Mouse (Mus musculus): ENCODE data around the gene Gm17535. TPM values are rescaled to one million over a fixed set of nuclear protein-coding genes. Genes with fewer than 3 reads are reported as not detected.
"Not testable (repeated sequence)": the region's sequence is repeated elsewhere in the genome, so short reads cannot be mapped to it uniquely, and the experiment has no call there.

The Gm17535 gene
- total RNA-seq (2021): not detected
- long read RNA-seq, experiment 1: 0 reads
- long read RNA-seq, experiment 2: 0 reads

DNA sequence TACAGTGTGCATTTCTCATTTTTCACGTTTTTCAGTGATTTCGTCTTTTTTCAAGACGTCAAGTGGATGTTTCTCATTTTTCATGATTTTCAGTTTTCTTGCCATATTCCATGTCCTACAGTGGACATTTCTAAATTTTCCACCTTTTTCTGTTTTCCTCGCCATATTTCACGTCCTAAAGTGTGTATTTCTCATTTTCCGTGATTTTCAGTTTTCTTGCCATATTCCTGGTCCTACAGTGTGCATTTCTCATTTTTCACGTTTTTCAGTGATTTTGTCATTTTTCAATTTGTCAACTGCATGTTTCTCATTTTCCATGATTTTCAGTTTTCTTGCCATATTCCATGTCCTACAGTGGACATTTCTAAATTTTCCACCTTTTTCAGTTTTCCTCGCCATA lies at the start of gene Gm17535:
Gene Gm17535, plus strand, starts transcription at position 301 of the 400 bp plus-strand sequence.
- DNase-seq; intact Hi-C loops (cut with DNase I): not testable (repeated sequence)

DNA sequence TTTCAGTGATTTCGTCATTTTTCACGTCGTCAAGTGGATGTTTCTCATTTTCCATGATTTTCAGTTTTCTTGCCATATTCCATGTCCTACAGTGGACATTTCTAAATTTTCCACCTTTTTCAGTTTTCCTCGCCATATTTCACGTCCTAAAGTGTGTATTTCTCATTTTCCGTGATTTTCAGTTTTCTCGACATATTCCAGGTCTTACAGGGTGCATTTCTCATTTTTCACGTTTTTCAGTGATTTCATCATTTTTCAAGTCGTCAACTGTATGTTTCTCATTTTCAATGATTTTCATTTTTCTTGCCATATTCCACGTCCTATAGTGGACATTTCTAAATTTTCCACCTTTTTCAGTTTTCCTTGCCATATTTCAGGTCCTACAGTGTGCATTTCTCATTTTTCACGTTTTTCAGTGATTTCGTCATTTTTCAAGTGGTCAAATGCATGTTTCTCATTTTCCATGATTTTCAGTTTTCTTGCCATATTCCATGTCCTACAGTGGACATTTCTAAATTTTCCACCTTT lies 33.9 kb upstream of the Gm17535 start, which contains the start of gene Gm10722:
Gene Gm10722, plus strand, starts transcription at position 478 of the 528 bp plus-strand sequence.
- intact Hi-C loops (cut with DNase I): not testable (repeated sequence)
- DNase-seq: peak in 1 of 2 experiments; percentile 46

DNA sequence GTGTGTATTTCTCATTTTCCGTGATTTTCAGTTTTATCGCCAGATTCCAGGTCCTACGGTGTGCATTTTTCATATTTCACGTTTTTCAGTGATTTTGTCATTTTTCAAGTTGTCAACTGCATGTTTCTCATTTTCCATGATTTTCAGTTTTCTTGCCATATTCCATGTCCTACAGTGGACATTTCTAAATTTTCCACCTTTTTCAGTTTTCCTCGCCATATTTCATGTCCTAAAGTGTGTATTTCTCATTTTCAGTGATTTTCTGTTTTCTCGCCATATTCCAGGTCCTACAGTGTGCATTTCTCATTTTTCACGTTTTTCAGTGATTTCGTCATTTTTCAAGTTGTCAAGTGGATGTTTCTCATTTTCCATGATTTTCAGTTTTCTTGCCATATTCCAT lies 33.4 kb upstream of the Gm17535 start:
- peak in 1 of 2 experiments; percentile 70 for DNase-seq
- intact Hi-C loops (cut with DNase I): not testable (repeated sequence)

DNA sequence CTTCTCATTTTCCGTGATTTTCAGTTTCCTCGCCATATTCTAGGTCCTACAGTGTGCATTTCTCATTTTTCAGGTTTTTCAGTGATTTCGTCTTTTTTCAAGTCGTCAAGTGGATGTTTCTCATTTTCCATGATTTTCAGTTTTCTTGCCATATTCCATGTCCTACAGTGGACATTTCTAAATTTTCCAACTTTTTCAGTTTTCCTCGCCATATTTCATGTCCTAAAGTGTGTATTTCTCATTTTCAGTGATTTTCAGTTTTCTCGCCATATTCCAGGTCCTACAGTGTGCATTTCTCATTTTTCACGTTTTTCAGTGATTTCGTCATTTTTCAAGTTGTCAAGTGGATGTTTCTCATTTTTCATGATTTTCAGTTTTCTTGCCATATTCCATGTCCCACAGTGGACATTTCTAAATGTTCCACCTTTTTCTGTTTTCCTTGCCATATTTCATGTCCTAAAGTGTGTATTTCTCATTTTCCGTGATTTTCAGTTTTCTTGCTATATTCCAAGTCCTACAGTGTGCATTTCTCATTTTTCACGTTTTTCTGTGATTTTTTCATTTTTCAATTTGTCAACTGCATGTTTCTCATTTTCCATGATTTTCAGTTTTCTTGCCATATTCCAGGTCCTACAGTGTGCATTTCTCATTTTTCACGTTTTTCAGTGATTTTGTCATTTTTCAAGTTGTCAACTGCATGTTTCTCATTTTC lies 32.3 kb upstream of the Gm17535 start:
- intact Hi-C loops (cut with DNase I): not testable (repeated sequence)
- peak; percentile 100 for DNase-seq

DNA sequence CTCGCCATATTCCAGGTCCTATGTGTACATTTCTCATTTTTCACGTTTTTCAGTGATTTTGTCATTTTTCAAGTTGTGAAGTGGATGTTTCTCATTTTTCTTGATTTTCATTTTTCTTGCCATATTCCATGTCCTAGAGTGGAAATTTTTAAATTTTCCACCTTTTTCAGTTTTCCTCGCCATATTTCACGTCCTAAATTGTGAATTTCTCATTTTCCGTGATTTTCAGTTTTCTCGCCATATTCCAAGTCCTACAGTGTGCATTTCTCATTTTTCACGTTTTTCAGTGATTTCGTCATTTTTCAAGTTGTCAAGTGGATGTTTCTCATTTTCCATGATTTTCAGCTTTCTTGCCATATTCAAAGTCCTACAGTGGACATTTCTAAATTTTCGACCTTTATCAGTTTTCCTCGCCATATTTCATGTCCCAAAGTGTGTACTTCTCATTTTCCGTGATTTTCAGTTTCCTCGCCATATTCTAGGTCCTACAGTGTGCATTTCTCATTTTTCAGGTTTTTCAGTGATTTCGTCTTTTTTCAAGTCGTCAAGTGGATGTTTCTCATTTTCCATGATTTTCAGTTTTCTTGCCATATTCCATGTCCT lies 31.5 kb upstream of the Gm17535 start, which contains the start of gene Gm11168:
Gene Gm11168, plus strand, starts transcription at position 553 of the 603 bp plus-strand sequence.
- DNase-seq; intact Hi-C loops (cut with DNase I): not testable (repeated sequence)

DNA sequence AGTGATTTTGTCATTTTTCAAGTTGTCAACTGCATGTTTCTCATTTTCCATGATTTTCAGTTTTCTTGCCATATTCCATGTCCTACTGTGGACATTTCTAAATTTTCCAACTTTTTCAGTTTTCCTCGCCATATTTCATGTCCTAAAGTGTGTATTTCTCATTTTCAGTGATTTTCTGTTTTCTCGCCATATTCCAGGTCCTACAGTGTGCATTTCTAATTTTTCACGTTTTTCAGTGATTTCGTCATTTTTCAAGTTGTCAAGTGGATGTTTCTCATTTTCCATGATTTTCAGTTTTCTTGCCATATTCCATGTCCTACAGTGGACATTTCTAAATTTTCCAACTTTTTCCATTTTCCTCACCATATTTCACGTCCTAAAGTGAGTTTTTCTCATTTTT lies 28.2 kb upstream of the Gm17535 start:
- intact Hi-C loops (cut with DNase I): not testable (repeated sequence)

DNA sequence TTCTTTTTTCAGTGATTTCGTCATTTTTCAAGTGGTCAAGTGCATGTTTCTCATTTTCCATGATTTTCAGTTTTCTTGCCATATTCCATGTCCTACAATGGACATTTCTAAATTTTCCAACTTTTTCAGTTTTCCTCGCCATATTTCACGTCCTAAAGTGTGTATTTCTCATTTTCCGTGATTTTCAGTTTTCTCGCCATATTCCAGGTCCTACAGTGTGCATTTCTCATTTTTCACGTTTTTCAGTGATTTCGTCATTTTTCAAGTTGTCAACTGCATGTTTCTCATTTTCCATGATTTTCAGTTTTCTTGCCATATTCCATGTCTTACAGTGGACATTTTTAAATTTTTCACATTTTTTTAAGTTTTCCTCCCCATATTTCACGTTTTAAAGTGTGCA lies 27.8 kb upstream of the Gm17535 start:
- DNase-seq: peak; percentile 37 to 100
- intact Hi-C loops (cut with DNase I): not testable (repeated sequence)

More for the DNA sequence above, 28.2 kb upstream of the Gm17535 start:
- not testable (repeated sequence) for DNase-seq

DNA sequence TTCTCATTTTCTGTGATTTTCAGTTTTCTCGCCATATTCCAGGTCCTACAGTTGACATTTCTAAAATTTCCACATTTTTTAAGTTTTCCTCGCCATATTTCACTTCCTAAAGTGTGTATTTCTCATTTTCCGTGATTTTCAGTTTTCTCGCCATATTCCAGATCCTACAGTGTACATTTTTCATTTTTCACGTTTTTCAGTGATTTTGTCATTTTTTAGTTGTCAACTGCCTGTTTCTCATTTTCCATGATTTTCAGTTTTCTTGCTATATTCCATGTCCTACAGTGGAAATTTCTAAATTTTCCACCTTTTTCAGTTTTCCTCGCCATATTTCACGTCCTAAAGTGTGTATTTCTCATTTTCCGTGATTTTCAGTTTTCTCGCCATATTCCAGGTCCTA lies 27.1 kb upstream of the Gm17535 start:
- intact Hi-C loops (cut with DNase I); DNase-seq: not testable (repeated sequence)

DNA sequence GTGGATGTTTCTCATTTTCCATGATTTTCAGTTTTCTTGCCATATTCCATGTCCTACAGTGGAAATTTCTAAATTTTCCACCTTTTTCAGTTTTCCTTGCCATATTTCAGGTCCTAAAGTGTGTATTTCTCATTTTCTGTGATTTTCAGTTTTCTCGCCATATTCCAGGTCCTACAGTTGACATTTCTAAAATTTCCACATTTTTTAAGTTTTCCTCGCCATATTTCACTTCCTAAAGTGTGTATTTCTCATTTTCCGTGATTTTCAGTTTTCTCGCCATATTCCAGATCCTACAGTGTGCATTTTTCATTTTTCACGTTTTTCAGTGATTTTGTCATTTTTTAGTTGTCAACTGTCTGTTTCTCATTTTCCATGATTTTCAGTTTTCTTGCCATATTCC lies 25.1 kb upstream of the Gm17535 start:
- intact Hi-C loops (cut with DNase I); DNase-seq: not testable (repeated sequence)

DNA sequence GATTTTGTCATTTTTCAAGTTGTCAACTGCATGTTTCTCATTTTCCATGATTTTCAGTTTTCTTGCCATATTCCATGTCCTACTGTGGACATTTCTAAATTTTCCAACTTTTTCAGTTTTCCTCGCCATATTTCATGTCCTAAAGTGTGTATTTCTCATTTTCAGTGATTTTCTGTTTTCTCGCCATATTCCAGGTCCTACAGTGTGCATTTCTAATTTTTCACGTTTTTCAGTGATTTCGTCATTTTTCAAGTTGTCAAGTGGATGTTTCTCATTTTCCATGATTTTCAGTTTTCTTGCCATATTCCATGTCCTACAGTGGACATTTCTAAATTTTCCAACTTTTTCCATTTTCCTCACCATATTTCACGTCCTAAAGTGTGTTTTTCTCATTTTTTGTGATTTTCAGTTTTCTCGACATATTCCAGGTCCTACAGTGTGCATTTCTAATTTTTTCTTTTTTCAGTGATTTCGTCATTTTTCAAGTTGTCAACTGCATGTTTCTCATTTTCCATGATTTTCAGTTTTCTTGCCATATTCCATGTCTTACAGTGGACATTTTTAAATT lies 22.3 kb upstream of the Gm17535 start:
- intact Hi-C loops (cut with DNase I); DNase-seq: not testable (repeated sequence)

DNA sequence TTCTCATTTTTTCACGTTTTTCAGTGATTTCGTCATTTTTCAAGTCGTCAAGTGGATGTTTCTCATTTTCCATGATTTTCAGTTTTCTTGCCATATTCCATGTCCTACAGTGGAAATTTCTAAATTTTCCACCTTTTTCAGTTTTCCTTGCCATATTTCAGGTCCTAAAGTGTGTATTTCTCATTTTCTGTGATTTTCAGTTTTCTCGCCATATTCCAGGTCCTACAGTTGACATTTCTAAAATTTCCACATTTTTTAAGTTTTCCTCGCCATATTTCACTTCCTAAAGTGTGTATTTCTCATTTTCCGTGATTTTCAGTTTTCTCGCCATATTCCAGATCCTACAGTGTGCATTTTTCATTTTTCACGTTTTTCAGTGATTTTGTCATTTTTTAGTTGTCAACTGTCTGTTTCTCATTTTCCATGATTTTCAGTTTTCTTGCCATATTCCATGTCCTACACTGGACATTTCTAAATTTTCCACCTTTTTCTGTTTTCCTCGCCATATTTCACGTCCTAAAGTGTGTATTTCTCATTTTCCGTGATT lies 21.6 kb upstream of the Gm17535 start, which contains the start of gene Gm10721:
Gene Gm10721, plus strand, starts transcription at position 408 of the 547 bp plus-strand sequence.
- intact Hi-C loops (cut with DNase I); DNase-seq: not testable (repeated sequence)

DNA sequence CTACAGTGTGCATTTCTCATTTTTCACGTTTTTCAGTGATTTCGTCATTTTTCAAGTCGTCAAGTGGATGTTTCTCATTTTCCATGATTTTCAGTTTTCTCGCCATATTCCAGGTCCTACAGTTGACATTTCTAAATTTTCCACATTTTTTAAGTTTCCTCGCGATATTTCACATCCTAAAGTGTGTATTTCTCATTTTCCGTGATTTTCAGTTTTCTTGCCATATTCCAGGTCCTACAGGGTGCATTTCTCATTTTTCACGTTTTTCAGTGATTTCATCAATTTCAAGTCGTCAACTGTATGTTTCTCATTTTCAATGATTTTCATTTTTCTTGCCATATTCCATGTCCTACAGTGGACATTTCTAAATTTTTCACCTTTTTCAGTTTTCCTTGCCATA lies 19.0 kb upstream of the Gm17535 start, which contains the start of gene Gm10720:
Gene Gm10720, plus strand, starts transcription at position 301 of the 400 bp plus-strand sequence.
- DNase-seq; intact Hi-C loops (cut with DNase I): not testable (repeated sequence)

DNA sequence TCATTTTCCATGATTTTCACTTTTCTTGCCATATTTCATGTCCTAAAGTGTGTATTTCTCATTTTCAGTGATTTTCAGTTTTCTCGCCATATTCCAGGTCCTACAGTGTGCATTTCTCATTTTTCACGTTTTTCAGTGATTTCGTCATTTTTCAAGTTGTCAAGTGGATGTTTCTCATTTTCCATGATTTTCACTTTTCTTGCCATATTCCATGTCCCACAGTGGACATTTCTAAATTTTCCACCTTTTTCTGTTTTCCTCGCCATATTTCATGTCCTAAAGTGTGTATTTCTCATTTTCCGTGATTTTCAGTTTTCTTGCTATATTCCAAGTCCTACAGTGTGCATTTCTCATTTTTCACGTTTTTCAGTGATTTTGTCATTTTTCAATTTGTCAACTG lies 18.5 kb upstream of the Gm17535 start:
- intact Hi-C loops (cut with DNase I): not testable (repeated sequence)
- DNase-seq: peak in 1 of 2 experiments; percentile 21

DNA sequence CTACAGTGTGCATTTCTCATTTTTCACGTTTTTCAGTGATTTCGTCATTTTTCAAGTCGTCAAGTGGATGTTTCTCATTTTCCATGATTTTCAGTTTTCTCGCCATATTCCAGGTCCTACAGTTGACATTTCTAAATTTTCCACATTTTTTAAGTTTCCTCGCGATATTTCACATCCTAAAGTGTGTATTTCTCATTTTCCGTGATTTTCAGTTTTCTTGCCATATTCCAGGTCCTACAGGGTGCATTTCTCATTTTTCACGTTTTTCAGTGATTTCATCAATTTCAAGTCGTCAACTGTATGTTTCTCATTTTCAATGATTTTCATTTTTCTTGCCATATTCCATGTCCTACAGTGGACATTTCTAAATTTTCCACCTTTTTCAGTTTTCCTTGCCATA lies 17.3 kb upstream of the Gm17535 start, which contains the start of gene Gm10719:
Gene Gm10719, plus strand, starts transcription at position 301 of the 400 bp plus-strand sequence.
- intact Hi-C loops (cut with DNase I); DNase-seq: not testable (repeated sequence)

DNA sequence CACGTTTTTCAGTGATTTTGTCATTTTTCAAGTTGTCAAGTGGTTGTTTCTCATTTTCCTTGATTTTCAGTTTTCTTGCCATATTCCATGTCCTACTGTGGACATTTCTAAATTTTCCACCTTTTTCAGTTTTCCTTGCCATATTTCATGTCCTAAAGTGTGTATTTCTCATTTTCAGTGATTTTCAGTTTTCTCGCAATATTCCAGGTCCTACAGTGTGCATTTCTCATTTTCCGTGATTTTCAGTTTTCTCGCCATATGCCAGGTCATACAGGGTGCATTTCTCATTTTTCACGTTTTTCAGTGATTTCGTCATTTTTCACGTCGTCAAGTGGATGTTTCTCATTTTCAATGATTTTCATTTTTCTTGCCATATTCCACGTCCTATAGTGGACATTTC lies 15.5 kb upstream of the Gm17535 start:
- intact Hi-C loops (cut with DNase I): not testable (repeated sequence)
- peak; percentile 97 to 100 for DNase-seq

DNA sequence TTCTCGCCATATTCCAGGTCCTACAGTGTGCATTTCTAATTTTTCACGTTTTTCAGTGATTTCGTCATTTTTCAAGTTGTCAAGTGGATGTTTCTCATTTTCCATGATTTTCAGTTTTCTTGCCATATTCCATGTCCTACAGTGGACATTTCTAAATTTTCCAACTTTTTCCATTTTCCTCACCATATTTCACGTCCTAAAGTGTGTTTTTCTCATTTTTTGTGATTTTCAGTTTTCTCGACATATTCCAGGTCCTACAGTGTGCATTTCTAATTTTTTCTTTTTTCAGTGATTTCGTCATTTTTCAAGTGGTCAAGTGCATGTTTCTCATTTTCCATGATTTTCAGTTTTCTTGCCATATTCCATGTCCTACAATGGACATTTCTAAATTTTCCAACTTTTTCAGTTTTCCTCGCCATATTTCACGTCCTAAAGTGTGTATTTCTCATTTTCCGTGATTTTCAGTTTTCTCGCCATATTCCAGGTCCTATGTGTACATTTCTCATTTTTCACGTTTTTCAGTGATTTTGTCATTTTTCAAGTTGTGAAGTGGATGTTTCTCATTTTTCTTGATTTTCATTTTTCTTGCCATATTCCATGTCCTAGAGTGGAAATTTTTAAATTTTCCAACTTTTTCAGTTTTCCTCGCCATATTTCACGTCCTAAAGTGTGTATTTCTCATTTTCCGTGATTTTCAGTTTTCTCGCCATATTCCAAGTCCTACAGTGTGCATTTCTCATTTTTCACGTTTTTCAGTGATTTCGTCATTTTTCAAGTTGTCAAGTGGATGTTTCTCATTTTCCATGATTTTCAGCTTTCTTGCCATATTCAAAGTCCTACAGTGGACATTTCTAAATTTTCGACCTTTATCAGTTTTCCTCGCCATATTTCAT lies 14.3 kb upstream of the Gm17535 start:
- intact Hi-C loops (cut with DNase I): not testable (repeated sequence)
- DNase-seq: peak; percentile 72 to 93

DNA sequence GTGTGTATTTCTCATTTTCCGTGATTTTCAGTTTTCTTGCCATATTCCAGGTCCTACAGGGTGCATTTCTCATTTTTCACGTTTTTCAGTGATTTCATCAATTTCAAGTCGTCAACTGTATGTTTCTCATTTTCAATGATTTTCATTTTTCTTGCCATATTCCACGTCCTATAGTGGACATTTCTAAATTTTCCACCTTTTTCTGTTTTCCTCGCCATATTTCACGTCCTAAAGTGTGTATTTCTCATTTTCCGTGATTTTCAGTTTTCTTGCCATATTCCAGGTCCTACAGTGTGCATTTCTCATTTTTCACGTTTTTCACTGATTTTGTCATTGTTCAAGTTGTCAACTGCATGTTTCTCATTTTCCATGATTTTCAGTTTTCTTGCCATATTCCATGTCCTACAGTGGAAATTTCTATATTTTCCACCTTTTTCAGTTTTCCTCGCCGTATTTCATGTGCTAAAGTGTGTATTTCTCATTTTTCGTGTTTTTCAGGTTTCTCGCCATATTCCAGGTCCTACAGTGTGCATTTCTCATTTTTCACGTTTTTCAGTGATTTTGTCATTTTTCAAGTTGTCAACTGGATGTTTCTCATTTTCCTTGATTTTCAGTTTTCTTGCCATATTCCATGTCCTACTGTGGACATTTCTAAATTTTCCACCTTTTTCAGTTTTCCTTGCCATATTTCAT lies 11.9 kb upstream of the Gm17535 start:
- intact Hi-C loops (cut with DNase I): not testable (repeated sequence)
- peak; percentile 54 to 86 for DNase-seq

DNA sequence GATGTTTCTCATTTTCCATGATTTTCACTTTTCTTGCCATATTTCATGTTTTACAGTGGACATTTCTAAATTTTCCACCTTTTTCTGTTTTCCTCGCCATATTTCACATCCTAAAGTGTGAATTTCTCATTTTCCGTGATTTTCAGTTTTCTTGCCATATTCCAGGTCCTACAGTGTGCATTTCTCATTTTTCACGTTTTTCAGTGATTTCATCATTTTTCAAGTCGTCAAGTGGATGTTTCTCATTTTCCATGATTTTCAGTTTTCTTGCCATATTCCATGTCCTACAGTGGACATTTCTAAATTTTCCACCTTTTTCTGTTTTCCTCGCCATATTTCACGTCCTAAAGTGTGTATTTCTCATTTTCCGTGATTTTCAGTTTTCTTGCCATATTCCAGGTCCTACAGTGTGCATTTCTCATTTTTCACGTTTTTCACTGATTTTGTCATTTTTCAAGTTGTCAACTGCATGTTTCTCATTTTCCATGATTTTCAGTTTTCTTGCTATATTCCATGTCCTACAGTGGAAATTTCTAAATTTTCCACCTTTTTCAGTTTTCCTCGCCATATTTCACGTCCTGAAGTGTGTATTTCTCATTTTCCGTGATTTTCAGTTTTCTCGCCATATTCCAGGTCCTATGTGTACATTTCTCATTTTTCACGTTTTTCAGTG lies 11.0 kb upstream of the Gm17535 start, which contains the start of gene Gm10718:
Gene Gm10718, plus strand, starts transcription at position 236 of the 673 bp plus-strand sequence.
- intact Hi-C loops (cut with DNase I): not testable (repeated sequence)
- peak; percentile 14 to 70 for DNase-seq
